Mouse (Mus musculus) urinary bladder, postnatal 4 days (tissue): ENCODE measurements around the gene Ftl1.
A peak's percentile ranks its signal among the peaks of the same experiment; 100 is the strongest.
"Not testable (repeated sequence)": the region's sequence is repeated elsewhere in the genome, so short reads cannot be mapped to it uniquely, and the experiment has no call there.

ENCODE experiments used
- DNase-seq, 2 experiments: peaks; one replicate each; pipeline ENCODE4 v3.0.0; 2021 to 2022; ENCODE audit warnings: low spot score in 2 of 2

Gene Ftl1

DNA sequence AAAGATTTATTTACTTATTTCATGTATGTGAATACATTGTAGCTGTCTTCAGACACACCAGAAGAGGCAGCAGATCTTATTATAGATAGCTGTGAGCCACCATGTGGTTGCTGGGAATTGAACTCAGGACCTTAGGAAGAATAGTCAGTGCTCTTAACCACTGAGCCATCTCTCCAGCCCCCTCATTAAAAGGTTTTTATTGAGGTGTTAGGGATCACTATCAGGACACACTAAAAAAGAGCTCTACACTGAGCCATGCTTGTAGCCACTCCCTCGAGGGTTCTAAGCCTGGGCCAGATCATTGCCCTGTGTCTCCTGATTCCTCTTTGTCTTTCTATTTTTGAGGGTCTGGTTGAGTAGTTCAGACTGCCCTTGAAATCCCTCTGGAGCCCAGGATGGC is 16.8 kb upstream of the Ftl1 start:
- no peak for DNase-seq

DNA sequence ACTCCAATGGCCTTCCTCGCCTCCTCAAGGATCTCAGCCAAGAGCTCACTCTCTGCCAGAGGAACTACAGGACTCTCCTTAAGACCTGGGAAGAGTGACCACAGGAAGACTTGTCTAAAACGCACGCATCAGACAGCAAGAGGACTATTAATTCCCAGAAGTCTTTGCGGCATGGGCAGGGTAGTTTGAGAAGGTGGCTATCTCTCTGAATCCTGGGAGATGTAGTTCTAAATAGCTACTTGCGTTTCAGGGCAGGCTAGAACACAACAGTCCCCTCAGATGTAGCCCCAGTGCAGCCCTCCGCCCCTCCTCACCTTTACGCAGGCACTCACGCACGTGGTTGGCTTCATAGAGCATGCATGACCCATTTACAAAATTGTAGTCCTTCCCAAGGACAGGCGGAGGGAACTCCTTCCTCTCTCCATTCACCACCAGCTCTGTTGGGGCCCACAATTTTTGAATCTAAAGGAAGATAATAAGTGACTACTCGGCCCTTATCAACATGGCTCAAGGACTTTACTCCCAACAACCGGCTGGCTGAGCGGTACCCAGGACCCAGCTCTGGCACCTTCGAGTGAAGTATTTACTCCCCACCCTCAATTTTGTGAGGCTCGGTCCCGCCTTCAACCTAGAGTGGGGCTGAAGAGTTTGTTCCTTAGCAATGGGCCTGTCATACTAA is 15.7 kb upstream of the Ftl1 start:
- DNase-seq, result no peak

DNA sequence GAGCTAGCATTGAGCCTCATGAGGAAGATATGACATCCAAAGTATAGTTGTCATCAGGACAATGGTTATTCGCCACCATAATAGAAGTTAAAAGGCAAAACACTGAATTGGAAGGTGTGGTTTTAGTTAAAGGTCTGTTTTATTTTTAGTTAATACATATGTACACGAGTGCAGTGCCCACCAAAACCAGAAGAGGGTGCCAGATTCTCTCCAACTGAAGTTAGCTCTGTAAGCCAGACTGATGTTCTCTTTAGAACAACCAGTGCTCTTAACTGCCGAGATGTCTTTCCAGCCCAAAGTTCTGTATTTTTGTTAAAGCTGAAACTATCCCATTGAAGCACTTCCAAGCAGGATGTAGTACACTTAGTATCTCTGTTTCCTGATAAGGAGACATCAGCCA is 11.2 kb upstream of the Ftl1 start:
- peak; percentile 27 to 77 for DNase-seq

DNA sequence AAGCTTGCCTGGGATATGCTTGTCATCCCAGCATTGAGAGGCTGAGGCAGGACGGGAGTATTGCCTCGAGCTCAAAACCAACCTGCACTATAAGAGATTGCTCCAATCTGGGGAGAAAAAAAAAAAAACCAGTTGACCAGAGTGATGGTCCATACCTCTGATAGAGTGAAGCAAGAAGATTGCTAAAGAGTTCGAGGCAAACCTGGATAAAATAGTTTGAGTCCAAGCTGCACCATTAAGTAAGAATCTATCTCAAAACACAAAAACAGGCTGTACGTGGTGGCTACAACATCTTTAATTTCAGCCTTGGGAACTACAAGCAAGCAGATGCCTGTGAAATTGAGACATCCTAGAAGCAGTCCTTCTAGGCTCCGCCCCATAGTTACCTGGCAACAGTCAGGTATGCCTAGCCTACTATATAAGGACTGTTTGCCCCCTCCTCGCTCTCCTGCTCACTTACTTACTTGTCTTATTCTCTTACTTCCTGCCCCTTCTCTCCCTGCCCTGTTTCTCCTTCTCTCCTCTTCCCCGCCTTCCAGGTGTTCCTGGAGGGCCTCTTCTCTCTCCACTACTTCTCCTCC is 7.5 kb upstream of the Ftl1 start:
- DNase-seq, result peak in 1 of 2 experiments; percentile 13

DNA sequence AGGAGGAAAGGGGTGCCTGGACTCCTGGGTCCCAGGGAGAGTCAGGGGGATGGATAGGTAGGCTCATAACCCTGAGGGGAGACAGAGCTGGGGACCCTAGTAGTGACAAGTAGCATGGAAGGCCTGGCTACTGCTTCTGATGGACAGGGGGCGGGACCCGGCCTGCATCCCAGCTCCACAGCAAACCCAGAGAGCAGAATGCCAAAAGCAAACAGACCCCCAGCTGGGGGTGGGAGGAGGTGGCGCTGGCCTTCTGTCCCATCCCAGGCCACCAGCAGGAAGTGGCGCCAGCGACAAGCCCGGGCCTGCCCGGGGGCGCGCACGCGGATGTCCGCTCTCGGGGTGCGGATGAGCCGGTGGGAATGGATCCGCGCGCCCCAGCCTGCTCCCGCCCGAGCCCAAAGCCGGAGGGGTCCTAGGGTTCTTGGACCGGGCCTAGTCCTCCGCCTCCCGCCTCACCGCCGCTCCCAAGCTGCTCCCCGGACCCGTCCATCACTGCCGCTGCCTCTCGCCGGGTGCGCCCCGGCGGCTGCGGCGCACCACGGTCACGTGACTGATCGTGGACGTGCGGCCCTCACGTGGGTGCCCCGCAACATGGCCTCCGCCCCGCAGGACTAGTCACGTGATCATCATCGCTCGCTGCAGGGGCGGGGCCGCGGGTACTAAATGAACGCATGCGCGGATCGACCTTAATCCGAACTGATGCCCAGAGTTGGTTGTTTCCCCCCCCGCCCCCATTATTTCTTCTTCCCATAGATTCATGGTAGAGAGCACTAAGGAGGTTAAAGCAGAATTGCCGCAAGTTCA is 6.8 kb upstream of the Ftl1 start, which contains the start of gene Bax:
Gene Bax, minus strand, starts transcription at position 616 of the 807 bp plus-strand sequence.
- peak; percentile 94 to 96 for DNase-seq

DNA sequence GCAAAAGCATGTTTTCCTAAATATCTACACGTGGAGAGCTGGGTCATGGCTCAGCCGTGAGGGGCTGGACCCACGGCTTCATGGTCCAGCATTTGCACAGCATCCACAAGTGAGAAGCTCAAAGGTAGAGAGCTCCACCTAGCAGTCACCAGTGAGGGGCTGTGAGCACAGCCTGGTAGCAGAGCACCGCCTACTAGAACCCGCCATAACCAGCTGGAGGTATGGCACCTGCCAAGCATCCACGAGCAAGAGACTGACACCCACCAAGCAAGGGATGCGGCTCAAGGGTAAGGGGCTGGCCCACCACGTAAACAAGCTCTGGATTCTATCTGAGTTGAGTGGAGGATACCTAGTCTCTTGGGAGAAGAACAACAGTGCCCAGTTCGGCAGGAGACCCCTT is 5.9 kb upstream of the Ftl1 start:
- no peak for DNase-seq

DNA sequence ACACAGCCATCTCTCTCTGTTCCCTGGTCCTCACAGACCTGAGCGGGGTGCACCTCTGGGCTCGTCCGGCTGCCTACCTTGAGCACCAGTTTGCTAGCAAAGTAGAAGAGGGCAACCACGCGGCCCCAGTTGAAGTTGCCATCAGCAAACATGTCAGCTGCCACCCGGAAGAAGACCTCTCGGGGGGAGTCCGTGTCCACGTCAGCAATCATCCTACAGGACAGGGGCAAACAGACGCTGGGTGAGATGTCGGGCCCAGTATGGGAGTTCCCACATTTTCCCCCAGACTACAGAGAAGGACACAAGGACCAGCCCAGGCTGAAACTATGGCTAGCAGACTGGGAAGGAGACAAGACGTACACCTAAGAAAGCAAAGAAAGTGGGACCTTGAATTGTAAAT is 5.4 kb upstream of the Ftl1 start:
- no peak for DNase-seq

DNA sequence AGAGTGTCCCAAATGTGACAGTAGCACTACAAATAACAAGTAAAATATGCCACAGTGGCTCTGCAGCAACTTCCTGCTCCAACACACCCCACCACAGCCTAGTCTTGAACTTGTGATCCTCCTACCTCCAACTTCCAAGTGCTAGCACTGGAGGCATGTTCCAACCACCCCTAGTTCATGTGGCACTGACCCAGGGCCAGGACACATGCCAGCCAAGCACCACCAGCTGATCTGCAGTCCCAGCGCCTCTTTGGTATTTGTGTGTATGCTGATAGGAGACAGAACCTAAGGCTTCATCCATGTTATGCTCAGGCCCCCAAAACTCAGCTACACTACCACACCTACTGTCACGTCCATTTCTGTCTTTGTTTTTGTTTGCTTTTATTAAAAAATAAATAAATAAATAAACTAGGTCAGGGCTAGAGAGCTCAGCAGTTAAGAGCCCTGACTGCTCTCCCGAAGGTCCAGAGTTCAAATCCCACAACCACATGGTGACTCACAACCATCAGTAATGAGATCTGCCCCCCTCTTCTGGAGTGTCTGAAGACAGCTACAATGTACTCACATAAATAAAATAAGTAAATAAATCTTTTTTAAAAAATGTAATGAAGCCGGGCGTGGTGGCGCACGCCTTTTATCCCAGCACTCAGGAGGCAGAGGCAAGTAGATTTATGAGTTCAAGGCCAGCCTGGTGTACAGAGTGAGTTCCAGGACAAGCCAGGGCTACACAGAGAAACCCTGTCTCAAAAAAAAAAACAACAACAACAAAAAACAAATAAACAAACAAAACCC is 4.5 kb upstream of the Ftl1 start:
- no peak for DNase-seq

DNA sequence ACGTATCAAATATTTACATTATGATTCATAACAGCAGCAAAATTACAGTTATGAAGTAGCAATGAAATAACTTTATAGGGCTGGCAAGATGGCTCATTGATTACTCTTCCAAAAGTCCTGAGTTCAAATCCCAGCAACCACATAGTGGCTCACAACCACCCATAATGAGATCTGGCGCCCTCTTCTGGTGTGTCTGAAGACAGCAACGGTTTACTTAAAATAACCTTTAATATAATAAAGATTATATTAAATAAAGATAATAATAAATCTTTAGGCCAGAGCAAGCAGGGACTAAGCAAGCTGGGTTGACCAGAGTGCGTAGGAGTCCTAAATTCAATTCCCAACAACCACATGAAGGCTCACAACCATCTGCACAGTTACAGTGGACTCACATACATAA is 3.2 kb upstream of the Ftl1 start:
- not testable (repeated sequence) for DNase-seq

DNA sequence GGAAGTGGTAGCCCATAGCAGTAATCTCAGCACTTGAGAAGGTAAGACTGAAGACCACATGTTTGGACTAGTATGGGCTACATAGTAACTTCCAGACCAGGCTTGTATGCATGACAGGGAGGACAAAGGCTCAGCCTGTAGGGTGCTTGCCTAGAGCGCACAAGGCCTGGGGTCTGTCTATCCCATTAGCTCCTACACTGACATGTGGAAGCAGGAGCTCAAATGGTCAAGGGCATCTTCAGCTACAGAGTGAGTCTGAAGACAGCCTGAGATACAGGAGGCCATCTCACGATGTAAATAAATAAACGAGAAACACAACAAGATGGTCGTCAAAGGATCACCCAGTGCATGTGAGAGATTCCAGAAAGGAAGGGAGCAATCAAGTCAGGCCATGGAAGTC is 2.6 kb upstream of the Ftl1 start:
- no peak for DNase-seq

DNA sequence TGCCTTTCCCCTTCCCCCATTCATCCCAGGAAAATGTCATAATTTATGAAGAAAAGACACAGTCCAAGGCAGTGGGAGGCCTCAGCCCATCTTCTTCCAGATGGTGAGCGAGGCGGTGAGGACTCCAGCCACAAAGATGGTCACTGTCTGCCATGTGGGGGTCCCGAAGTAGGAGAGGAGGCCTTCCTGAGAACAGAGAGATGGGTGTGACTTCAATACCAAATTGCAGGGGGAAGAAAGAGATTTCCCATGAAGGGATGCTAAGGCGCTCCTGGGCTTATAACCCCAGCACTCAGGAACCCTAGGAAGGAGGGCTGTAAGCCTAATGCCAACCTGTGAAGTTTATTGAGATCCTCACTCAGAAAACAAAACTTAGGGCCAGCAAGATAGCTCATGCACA is 2.1 kb upstream of the Ftl1 start:
- DNase-seq, result no peak

DNA sequence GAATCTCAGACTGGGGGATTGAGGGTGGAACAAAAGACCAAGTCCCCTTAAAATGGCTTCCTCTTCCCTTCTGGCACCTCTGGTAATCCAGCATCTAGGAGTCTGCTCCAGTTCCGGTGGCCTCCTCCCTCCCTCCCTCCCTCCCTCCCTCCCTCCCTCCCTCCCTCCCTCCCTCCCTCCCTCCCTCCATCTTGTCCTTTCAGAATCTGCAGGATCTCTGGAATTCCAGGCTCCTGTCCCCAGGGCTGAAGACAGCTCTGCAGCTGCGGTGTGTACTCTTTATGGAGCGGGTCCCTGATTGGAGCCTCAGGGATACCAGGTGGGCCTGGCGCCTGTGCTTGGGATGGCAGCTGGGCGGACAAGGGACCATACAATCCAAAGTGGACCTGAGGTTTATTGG is 1.6 kb upstream of the Ftl1 start:
- no peak for DNase-seq

DNA sequence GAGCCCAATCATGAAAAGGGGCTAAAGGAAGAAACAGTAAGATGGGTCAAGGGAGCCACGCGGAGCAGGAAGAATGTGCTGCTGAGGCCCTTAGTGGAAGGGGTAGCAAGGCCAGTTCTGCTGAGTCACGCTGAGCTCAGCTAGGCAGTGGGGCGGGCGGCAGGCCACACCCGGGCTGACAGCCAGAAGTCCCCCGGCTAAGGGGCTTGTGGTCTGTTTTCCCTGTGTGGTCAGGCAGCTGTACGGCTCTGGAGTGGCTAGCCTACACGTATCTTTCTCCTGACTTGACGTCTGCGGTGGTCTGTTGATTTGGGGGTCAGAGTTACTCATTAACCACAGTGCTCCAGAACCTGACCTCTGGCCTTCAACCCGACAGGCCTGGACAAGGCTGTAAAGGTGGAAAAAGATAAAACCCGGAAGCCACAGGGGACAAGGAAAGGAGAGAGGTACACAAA is 1.2 kb upstream of the Ftl1 start:
- peak; percentile 62 to 72 for DNase-seq

DNA sequence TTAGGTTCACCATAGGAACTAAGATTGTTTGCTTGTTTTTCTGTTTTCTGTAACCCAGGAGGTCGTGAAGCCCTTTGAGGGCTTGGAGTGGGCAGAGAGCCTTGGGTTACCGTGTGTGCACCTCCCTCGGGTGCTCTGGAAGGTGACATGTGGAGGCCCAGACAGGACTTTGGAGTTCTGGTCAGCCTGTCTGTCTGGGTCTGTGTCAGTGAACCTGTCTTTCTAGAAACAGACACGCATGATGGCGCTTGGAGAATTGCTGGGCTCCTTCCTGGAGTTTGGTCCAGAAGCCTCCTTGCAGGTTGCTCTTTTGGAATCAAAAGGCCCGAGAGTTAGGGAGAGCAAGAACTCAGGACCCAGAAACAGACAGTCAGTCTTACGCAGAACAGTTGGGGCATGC is 693 bp upstream of the Ftl1 start:
- DNase-seq, result no peak

DNA sequence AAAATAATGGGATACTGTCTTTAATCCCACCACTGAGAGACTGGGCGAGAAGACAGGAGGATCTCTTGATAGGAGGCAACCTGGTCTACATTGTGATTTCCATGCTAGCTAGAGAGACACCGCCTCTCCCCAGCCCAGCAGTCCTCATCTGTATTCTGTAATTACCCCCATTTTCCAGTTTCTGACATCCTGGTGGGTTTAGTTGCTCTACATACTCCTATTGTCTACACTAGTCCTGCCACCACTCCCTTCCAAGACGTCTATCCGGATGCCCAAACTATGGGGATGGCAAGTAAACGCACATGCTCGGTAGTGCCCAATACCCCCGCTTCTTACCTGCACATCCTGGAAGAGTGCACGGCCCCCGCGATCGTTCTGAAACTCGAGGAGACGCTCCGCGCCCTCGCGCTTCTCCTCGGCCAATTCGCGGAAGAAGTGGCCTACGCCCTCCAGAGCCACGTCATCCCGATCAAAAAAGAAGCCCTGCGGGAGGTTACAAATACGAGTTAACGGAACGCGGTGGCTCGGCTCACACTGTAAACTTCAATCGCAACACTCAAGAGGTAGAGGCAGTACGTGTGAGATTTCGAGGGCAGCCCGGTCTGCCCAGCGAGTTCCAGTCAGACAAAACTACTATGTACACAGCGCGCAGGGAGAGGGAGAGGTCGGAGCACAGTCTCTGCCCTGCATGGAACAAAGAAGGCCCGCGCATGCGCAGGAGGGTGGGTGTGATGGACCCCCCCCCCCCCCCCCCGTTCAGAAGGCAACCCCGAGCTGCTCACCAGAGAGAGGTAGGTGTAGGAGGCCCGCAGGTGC is 728 bp downstream of the Ftl1 start:
- peak; percentile 73 to 83 for DNase-seq

DNA sequence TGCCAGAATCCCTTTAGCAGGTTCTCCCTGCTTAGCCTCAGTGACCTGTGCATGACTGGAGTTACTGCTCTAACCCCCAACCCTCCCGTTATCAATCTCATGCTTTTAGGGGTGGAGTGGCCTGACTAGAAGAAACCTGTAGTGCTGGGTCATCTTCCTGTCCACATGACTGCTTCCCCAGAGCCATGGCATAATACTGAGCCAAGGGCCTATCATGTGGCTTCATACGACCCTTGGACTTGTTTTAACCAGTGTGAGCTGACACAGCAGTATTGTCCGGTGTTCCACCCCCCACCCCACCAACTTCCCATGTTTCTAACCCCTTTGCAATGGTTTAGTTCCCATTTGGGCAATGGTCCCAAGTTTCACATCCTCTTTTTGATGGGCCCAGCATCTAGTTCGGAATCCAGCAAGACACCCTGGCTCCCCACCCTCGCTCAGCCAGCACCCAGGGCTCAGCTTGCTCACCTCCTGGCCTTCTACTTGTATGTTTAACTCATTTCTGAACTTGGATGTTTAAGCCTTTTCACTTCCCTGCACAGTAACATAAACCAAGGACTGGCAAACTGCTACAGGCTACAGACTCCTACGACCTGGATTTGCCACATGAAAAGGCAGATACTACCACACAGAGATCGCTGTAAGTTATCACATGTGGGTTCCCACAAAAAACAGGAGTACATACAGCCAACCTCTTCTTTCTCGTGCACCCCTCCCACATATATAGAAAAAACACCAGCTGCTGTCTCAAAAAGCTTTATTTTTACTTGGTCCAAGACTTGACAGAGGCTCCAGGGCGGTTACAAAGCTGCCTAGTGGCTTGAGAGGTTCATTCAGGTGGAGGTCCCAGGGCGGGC is 2.3 kb downstream of the Ftl1 start:
- DNase-seq, result no peak

DNA sequence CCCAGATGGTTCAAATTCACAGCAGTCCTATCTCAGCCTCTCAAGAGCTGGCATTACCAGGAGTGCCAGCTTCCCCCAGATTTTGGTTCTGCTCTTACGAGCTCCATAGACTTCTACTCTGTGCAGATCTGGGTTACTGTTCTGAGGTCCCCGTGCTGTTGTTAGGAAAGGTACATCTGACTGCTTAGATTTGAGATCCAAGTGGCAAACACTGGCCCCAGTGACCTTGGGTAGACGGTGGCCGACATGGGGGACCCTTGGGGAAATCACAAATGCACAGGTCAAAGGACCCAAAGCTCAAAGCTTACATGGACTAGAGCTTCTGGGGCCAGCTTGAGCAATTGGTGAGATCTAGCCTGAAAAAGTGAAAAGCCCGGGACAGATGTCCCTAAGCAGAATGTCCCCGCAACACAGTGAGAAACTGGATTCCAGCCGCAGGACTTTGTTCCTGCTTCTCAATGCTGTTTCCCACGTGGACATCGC is 2.9 kb downstream of the Ftl1 start:
- DNase-seq, result peak in 1 of 2 experiments; percentile 22

DNA sequence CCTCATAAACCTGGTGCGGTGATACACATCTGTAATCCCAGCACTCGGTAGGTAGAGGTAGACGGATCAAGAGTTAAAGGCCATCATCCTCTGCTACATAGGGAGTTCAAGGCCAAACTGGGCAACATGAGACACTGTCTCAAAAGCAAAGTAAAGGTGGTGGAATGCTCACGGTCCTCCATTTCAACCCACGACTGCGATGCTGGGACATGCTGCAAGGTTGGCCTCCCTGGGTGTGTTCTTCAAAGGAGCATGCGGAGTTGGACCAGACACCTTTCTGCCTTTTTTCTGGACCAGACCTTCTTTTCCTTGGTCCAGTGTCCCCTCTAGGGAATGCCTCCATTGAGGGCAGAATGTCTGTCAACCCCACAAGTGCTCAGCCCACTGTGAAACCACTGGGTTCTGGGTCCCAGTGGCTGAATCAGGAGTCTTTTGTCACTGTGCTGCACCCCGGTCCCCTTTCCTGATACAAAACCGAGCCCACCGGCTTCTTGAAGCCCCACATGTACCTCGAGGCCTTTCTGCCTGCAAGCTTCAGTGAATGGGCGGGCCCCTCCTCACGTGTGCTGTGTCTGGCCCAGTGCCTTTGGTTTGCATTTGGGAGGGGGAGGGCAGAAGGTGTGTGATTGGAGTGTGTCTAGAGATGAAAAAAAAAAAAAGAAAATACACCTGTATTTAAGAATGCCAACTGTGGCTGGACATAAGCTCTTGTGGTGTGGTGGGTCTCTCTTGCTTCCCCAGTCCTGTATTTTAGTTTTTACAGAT is 3.6 kb downstream of the Ftl1 start:
- DNase-seq, result peak in 1 of 2 experiments; percentile 18

DNA sequence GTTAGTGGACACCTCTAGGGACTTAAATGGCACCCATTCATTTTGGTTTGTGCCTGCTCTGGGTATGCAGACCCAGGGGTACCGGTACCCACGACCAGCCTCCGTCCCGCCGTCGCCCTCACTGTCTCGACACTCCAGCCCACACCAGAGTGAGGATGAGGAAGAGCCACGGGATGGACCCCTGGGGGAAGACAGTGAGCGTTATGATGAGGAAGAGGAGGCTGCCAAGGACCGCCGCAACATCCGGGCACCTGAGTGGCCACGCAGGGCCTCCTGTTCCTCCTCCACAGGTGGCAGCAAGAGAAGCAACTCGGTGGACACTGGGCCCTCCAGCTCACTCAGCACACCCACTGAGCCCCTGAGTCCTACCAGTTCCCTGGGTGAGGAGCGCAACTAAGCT is 4.7 kb downstream of the Ftl1 start:
- peak in 1 of 2 experiments; percentile 17 for DNase-seq
